20 mouse cellular contexts compared by ENCODE assay signal in genomic region chr7:111214226-111214906, GRCm38 (mm10).
A peak's percentile ranks its signal among the peaks of the same experiment; 100 is the strongest.
DNase-seq lines count a peak whose midpoint lies in the region; TF ChIP-seq lines count a peak whose summit lies in the region.
"Had no signal": no experiment of that assay in that cellular context is flagged by ENCODE, and none has a peak within 500 bp of the region (broad histone marks: within the 10 kb centered on the region; RNA-seq: fewer than 3 reads in every experiment).

No protein-coding gene starts in this region.

- H3K79me2 ChIP-seq in myocyte (ENCODE audit: control insufficient read depth, insufficient read depth): no peaks in the 10 kb centered on the region

- no peaks in the 10 kb centered on the region for H3K27me3 ChIP-seq in myocyte (ENCODE audit: control insufficient read depth, insufficient read depth, insufficient read length)
- H3K27me3 ChIP-seq: embryonic facial prominence, embryonic 13.5 days; embryonic facial prominence, embryonic 15.5 days; forebrain, embryonic 12.5 days had no signal

- no peak overlapping the region for H3K4me3 ChIP-seq in myocyte
- H3K4me3 ChIP-seq: embryonic facial prominence, embryonic 13.5 days; embryonic facial prominence, embryonic 15.5 days; erythroblast, embryonic 14.5 days; forebrain, embryonic 10.5 days; forebrain, embryonic 12.5 days had no signal

- H3K4me2 ChIP-seq in myocyte (ENCODE audit: low read depth): peak overlapping the region; percentile 30
- H3K4me2 ChIP-seq: embryonic facial prominence, embryonic 13.5 days; embryonic facial prominence, embryonic 15.5 days; forebrain, embryonic 12.5 days had no signal

- DNase-seq in heart, adult 11 months: peak; percentile 79
- DNase-seq in heart, adult 8-10 months (ENCODE audit: low spot score): no peak
- DNase-seq in brain, adult 2 months (ENCODE audit: low read depth, low spot score): peak; percentile 56
- DNase-seq in urinary bladder, postnatal 4 days (ENCODE audit: low spot score in 2 of 2): no peak
- DNase-seq in ovary, postnatal 14 days (ENCODE audit: low spot score): no peak
- DNase-seq: adrenal gland, adult 2 months; adrenal gland, postnatal 10 days; adrenal gland, postnatal 25 days; cerebellum, adult 11-12 months; cerebellum, adult 2 months; cerebellum, adult 9-11 months; cerebellum, postnatal 14 days; cerebellum, postnatal 36 days; embryo, embryonic 11 days had no signal

- no peak overlapping the region for H3ac ChIP-seq in myocyte (ENCODE audit: control insufficient read depth, insufficient read length)

- no peaks in the 10 kb centered on the region for H3K36me3 ChIP-seq in myocyte (ENCODE audit: control insufficient read depth, insufficient read depth)
- H3K36me3 ChIP-seq: embryonic facial prominence, embryonic 13.5 days; embryonic facial prominence, embryonic 15.5 days; forebrain, embryonic 10.5 days; forebrain, embryonic 12.5 days had no signal

- TF ChIP-seq POLR2A in myocyte (IDR thresholded peaks at IDR 0.05; ENCODE audit: insufficient read length, low read depth): no peak

TF ChIP-seq in myocyte, 11 proteins besides CTCF, POLR2A, EP300 and RAD21:
- TF ChIP-seq MYOD1 (IDR thresholded peaks at IDR 0.05; ENCODE audit: control insufficient read depth in 1 of 3, insufficient read length in 2 of 3, low read depth in 2 of 3) (peak in 2 of 3 experiments; percentile 75 to 79), MYOG (IDR thresholded peaks at IDR 0.05; ENCODE audit: control insufficient read depth in 1 of 3, insufficient read depth in 1 of 3, insufficient read length in 2 of 3, low read depth in 2 of 3) (peak in 1 of 3 experiments; percentile 60), CEBPB (IDR thresholded peaks at IDR 0.05; ENCODE audit: insufficient read depth, poor library complexity, severe bottlenecking) (no peak), USF1 (IDR thresholded peaks at IDR 0.05; ENCODE audit: low read depth) (no peak)
TF ChIP-seq in myocyte: peak in this region for 2.

Comparison
In these comparisons a context has a peak if more than half of its experiments do, and no peak if none do; other contexts are left out.
1. DNase-seq: peak in heart, adult 11 months (single experiment) and brain, adult 2 months (single experiment); none in heart, adult 8-10 months (single experiment), urinary bladder, postnatal 4 days (0 of 2) and ovary, postnatal 14 days (single experiment).